Mouse (Mus musculus): ENCODE measurements at regions not wholly inside any gene's neighbourhood (a gene's known extent, or its start where the extent isn't known, plus 50 kb on each side); places are given as distances from the start of the nearest gene placed in this dataset.

- POLR2A ChIA-PET, result interaction anchor here in 2 of 4 experiments (0.8 to 1.8 kb wide), 4 partner anchors 9 to 16 kb away, joined by 3 to 7 read pairs (median 4); no protein-coding TSS in a partner anchor
- CTCF ChIA-PET, result interaction anchor here in 2 of 4 experiments (0.6 to 3.7 kb wide), 2 partner anchors 48 to 52 kb away, joined by 4 to 10 read pairs; no protein-coding TSS in a partner anchor
These were observed 58.6 kb downstream of the Tspan17 start for GRCm38 (mm10) chr13:54847764-54848183.

GRCm38 (mm10) chr13:54851131-54851530 is 62.0 kb downstream of the Tspan17 start:
- ChIA-PET POLR2A (interaction anchor here in 3 of 4 experiments (0.7 to 1.5 kb wide), 4 partner anchors 13 to 59 kb away, joined by 3 to 8 read pairs (median 6); no protein-coding TSS in a partner anchor), CTCF (interaction anchor here in 2 of 4 experiments (0.6 to 1.7 kb wide), 4 partner anchors 51 to 214 kb away, joined by 3 to 6 read pairs (median 5); partner anchors contain the start of gene Tspan17 (in 1 of the 2))

GRCm38 (mm10) chr13:54855333-54856238 is 66.4 kb downstream of the Tspan17 start:
- CTCF ChIA-PET, result interaction anchor here in 2 of 4 experiments (1.3 to 1.9 kb wide), 2 partner anchors 56 kb away, joined by 3 to 4 read pairs; no protein-coding TSS in a partner anchor

GRCm38 (mm10) chr13:54862931-54863330 is 73.8 kb downstream of the Tspan17 start:
- ChIA-PET CTCF (interaction anchor here in 1 of 4 experiments (0.7 kb wide), 1 partner anchor 86 kb away, joined by 3 read pairs; no protein-coding TSS in a partner anchor), POLR2A (interaction anchor here in 2 of 4 experiments (0.7 to 1.5 kb wide), 6 partner anchors 23 to 199 kb away, joined by 3 to 7 read pairs (median 3); no protein-coding TSS in a partner anchor)

More at GRCm38 (mm10) chr13:54855333-54856238, 66.4 kb downstream of the Tspan17 start:
- POLR2A ChIA-PET, result interaction anchor here in 2 of 4 experiments (0.6 to 1.2 kb wide), 5 partner anchors 12 to 151 kb away, joined by 3 to 4 read pairs (median 3); no protein-coding TSS in a partner anchor

GRCm38 (mm10) chr13:54864048-54864447 is 74.9 kb downstream of the Tspan17 start:
- POLR2A ChIA-PET, result interaction anchor here in 3 of 4 experiments (0.5 to 2.5 kb wide), 7 partner anchors 11 to 229 kb away, joined by 3 to 6 read pairs (median 3); no protein-coding TSS in a partner anchor
- CTCF ChIA-PET, result interaction anchor here in 1 of 4 experiments (1.1 kb wide), 1 partner anchor 59 kb away, joined by 3 read pairs; no protein-coding TSS in a partner anchor

- CTCF ChIA-PET, result no interaction called here
- POLR2A ChIA-PET, result interaction anchor here in 1 of 4 experiments (0.8 to 1.2 kb wide), 2 partner anchors 11 to 12 kb away, joined by 3 to 4 read pairs; no protein-coding TSS in a partner anchor
These were observed 77.2 kb upstream of the Unc5a start for GRCm38 (mm10) chr13:54872004-54872403.

- CTCF ChIA-PET, result interaction anchor here in 2 of 4 experiments (0.9 to 1.5 kb wide), 4 partner anchors 14 to 76 kb away, joined by 3 to 5 read pairs (median 4); no protein-coding TSS in a partner anchor
- POLR2A ChIA-PET, result interaction anchor here in 2 of 4 experiments (1.0 to 2.0 kb wide), 6 partner anchors 9 to 149 kb away, joined by 3 to 5 read pairs (median 4); no protein-coding TSS in a partner anchor
These were observed 75.3 kb upstream of the Unc5a start for GRCm38 (mm10) chr13:54873882-54874281.

- ChIA-PET CTCF (interaction anchor here in 3 of 4 experiments (0.6 to 1.5 kb wide), 7 partner anchors 14 to 202 kb away, joined by 3 to 5 read pairs (median 3); no protein-coding TSS in a partner anchor), POLR2A (interaction anchor here in 2 of 4 experiments (0.8 to 2.0 kb wide), 9 partner anchors 8 to 148 kb away, joined by 3 to 5 read pairs (median 3); no protein-coding TSS in a partner anchor)
These were observed 74.7 kb upstream of the Unc5a start for GRCm38 (mm10) chr13:54874291-54875200.

- ChIA-PET CTCF (interaction anchor here in 3 of 4 experiments (0.6 to 1.3 kb wide), 4 partner anchors 77 to 118 kb away, joined by 3 to 5 read pairs (median 4); no protein-coding TSS in a partner anchor), POLR2A (interaction anchor here in 2 of 4 experiments (0.6 to 1.4 kb wide), 4 partner anchors 8 to 1085 kb away, joined by 3 read pairs; no protein-coding TSS in a partner anchor)
These were observed 72.7 kb upstream of the Unc5a start for GRCm38 (mm10) chr13:54876556-54876955.

- ChIA-PET POLR2A (interaction anchor here in 1 of 4 experiments (1.2 to 1.4 kb wide), 2 partner anchors 10 to 13 kb away, joined by 3 to 4 read pairs; no protein-coding TSS in a partner anchor), CTCF (no interaction called here)
These were observed 71.6 kb upstream of the Unc5a start for GRCm38 (mm10) chr13:54877656-54878055.

- CTCF ChIA-PET, result no interaction called here
- POLR2A ChIA-PET, result interaction anchor here in 2 of 4 experiments (0.6 to 1.7 kb wide), 3 partner anchors 25 to 139 kb away, joined by 3 read pairs; no protein-coding TSS in a partner anchor
These were observed 69.9 kb upstream of the Unc5a start for GRCm38 (mm10) chr13:54879325-54879724.

GRCm38 (mm10) chr13:54880204-54880603 is 69.0 kb upstream of the Unc5a start:
- POLR2A ChIA-PET, result interaction anchor here in 2 of 4 experiments (0.9 to 1.7 kb wide), 3 partner anchors 10 to 33 kb away, joined by 3 read pairs; no protein-coding TSS in a partner anchor
- CTCF ChIA-PET, result interaction anchor here in 2 of 4 experiments (0.5 to 1.0 kb wide), 2 partner anchors 43 to 81 kb away, joined by 3 to 5 read pairs; no protein-coding TSS in a partner anchor

- POLR2A ChIA-PET, result interaction anchor here in 3 of 4 experiments (0.6 to 1.6 kb wide), 7 partner anchors 8 to 562 kb away, joined by 3 to 11 read pairs (median 3); partner anchors contain the start of genes Tspan17 (in 2 of the 3) and Grk6 (in 1 of the 3)
These were observed 66.4 kb upstream of the Unc5a start for GRCm38 (mm10) chr13:54882781-54883180.

GRCm38 (mm10) chr13:54883748-54884708 is 65.2 kb upstream of the Unc5a start:
- ChIA-PET CTCF (interaction anchor here in 2 of 4 experiments (0.6 to 1.5 kb wide), 5 partner anchors 14 to 221 kb away, joined by 3 to 4 read pairs (median 3); no protein-coding TSS in a partner anchor), POLR2A (interaction anchor here in 1 of 4 experiments (1.2 to 1.6 kb wide), 3 partner anchors 11 to 95 kb away, joined by 3 to 11 read pairs (median 4); partner anchors contain the start of gene Tspan17)

More at GRCm38 (mm10) chr13:54882781-54883180, 66.4 kb upstream of the Unc5a start:
- CTCF ChIA-PET, result interaction anchor here in 3 of 4 experiments (0.6 to 1.6 kb wide), 15 partner anchors 12 to 191 kb away, joined by 3 to 8 read pairs (median 3); partner anchors contain the start of gene Tspan17 (in 1 of the 3)

- ChIA-PET CTCF (interaction anchor here in 1 of 4 experiments (1.3 kb wide), 1 partner anchor 92 kb away, joined by 3 read pairs; no protein-coding TSS in a partner anchor), POLR2A (interaction anchor here in 2 of 4 experiments (1.0 to 1.2 kb wide), 3 partner anchors 9 to 90 kb away, joined by 3 to 4 read pairs (median 3); no protein-coding TSS in a partner anchor)
These were observed 64.3 kb upstream of the Unc5a start for GRCm38 (mm10) chr13:54884709-54885460.
